Mouse (Mus musculus) lung, embryonic 15.5 days (tissue): ENCODE measurements around the gene Arhgap23. TPM values are rescaled to one million over a fixed set of nuclear protein-coding genes. Genes with fewer than 3 reads are reported as not detected.

ENCODE experiments used
- ATAC-seq: fragments of 200-750 bp; cut with Nextera tagmentation; 2 replicates; pipeline ENCODE4 v1.8.0; 2017; ENCODE audit warnings: moderate number of reproducible peaks, borderline replicate concordance; ENCODE audit not compliant: low FRiP score, low TSS enrichment; ENCODE audit errors: extremely low read depth
- H3K27ac ChIP-seq: fragments of 300-500 bp; sonication (generic); 2 replicates; pipeline ENCODE4 v1.5.1; 2015; ENCODE audit warnings: moderate library complexity, mild to moderate bottlenecking, inconsistent platforms
- H3K27me3 ChIP-seq: fragments of 300-500 bp; sonication (generic); 2 replicates; pipeline ENCODE4 v1.6.1; 2015; ENCODE audit warnings: inconsistent platforms
- H3K36me3 ChIP-seq: fragments of 300-500 bp; sonication (generic); 2 replicates; pipeline ENCODE4 v1.6.1; 2015; ENCODE audit warnings: inconsistent platforms
- H3K4me1 ChIP-seq: fragments of 300-500 bp; sonication (generic); 2 replicates; pipeline ENCODE4 v1.6.1; 2015; ENCODE audit warnings: inconsistent platforms
- H3K4me2 ChIP-seq: fragments of 300-500 bp; sonication (generic); 2 replicates; pipeline ENCODE4 v1.6.1; 2015; ENCODE audit warnings: inconsistent platforms, mild to moderate bottlenecking, moderate library complexity
- H3K4me3 ChIP-seq: fragments of 300-500 bp; sonication (generic); 2 replicates; pipeline ENCODE4 v1.5.1; 2015; ENCODE audit warnings: mild to moderate bottlenecking, inconsistent platforms
- H3K9ac ChIP-seq: fragments of 300-500 bp; sonication (generic); 2 replicates; pipeline ENCODE4 v1.6.1; 2015; ENCODE audit warnings: inconsistent platforms
- H3K9me3 ChIP-seq: fragments of 300-500 bp; sonication (generic); 2 replicates; pipeline ENCODE4 v1.6.1; 2016; ENCODE audit warnings: inconsistent platforms
- WGBS: fragments of 180-500 bp; shearing (Covaris S2); methylation state at CpG from one replicate; pipeline ENCODE4 v1.1.7; 2015; 5-methylcytosine and 5-hydroxymethylcytosine counted together
- polyA plus RNA-seq: library from polyadenylated mRNA; unstranded; fragments of >200 nt; fragmentation: Nextera tagmentation; extraction: Ambion mirVana; gene quantifications from 2 replicates; pipeline ENCODE4 v1.2.1, GENCODE M21; 2015

Arhgap23 gene
- polyA plus RNA-seq, 1 experiment from 2014 or later, result 7.4 TPM

GRCm38 (mm10) chr11:97394146-97394545 is 21.2 kb upstream of the Arhgap23 start:
- ATAC-seq, result no peak
- H3K9ac ChIP-seq, result no peak overlapping the region
- H3K9me3 ChIP-seq, result no peaks in the 10 kb centered on the region
- H3K4me2 ChIP-seq, result no peak overlapping the region
- no peak overlapping the region for H3K4me3 ChIP-seq
- peaks cover 38% of the 10 kb centered on the region for H3K36me3 ChIP-seq
- peaks cover 19% of the 10 kb centered on the region; the same call in 1 of the 2 replicates for H3K4me1 ChIP-seq
- 70% methylated on average over 11 of the region's 11 CpGs for WGBS
- no peak overlapping the region for H3K27ac ChIP-seq
- H3K27me3 ChIP-seq, result no peaks in the 10 kb centered on the region

GRCm38 (mm10) chr11:97398506-97398905 is 16.8 kb upstream of the Arhgap23 start:
- Histone ChIP-seq H3K9ac (no peak overlapping the region), H3K27ac (0 out of 2 replicates have a peak overlapping the region, but pooled peaks have one; percentile 10), H3K9me3 (no peaks in the 10 kb centered on the region), H3K4me2 (no peak overlapping the region), H3K4me1 (peaks cover 9% of the 10 kb centered on the region), H3K36me3 (peaks cover 10% of the 10 kb centered on the region), H3K4me3 (no peak overlapping the region), H3K27me3 (no peaks in the 10 kb centered on the region)
- 79% methylated on average over 2 of the region's 2 CpGs for WGBS
- ATAC-seq, result no peak

- Histone ChIP-seq H3K4me2 (peak overlapping the region; percentile 69), H3K9me3 (no peaks in the 10 kb centered on the region), H3K27ac (no peak overlapping the region), H3K4me1 (peaks cover 19% of the 10 kb centered on the region), H3K9ac (no peak overlapping the region), H3K4me3 (peak overlapping the region; percentile 32), H3K27me3 (no peaks in the 10 kb centered on the region; the same call in 1 of the 2 replicates), H3K36me3 (peaks cover 3% of the 10 kb centered on the region)
- WGBS, result 3% methylated on average over 23 of the region's 23 CpGs
- ATAC-seq, result peak; percentile 69
These were observed 15.2 kb upstream of the Arhgap23 start for GRCm38 (mm10) chr11:97399958-97400710.

GRCm38 (mm10) chr11:97401082-97401481 is 14.3 kb upstream of the Arhgap23 start:
- H3K4me3 ChIP-seq, result no peak overlapping the region
- no peak for ATAC-seq
- 14% methylated on average over 6 of the region's 6 CpGs for WGBS
- H3K27me3 ChIP-seq, result peaks cover 8% of the 10 kb centered on the region; the same call in 1 of the 2 replicates
- no peak overlapping the region for H3K4me2 ChIP-seq
- H3K27ac ChIP-seq, result no peak overlapping the region
- H3K9ac ChIP-seq, result no peak overlapping the region
- H3K9me3 ChIP-seq, result no peaks in the 10 kb centered on the region
- H3K4me1 ChIP-seq, result peaks cover 29% of the 10 kb centered on the region
- H3K36me3 ChIP-seq, result no peaks in the 10 kb centered on the region; the same call in 1 of the 2 replicates

GRCm38 (mm10) chr11:97401686-97402435 is 13.5 kb upstream of the Arhgap23 start:
- Histone ChIP-seq H3K27ac (no peak overlapping the region), H3K4me2 (no peak overlapping the region), H3K27me3 (peaks cover 8% of the 10 kb centered on the region; the same call in 1 of the 2 replicates), H3K4me1 (peaks cover 37% of the 10 kb centered on the region), H3K36me3 (no peaks in the 10 kb centered on the region; the same call in 1 of the 2 replicates), H3K4me3 (no peak overlapping the region), H3K9ac (no peak overlapping the region), H3K9me3 (no peaks in the 10 kb centered on the region)
- no peak for ATAC-seq
- 66% methylated on average over 3 of the region's 3 CpGs for WGBS

- Histone ChIP-seq H3K4me3 (no peak overlapping the region), H3K9me3 (no peaks in the 10 kb centered on the region), H3K27ac (no peak overlapping the region), H3K36me3 (no peaks in the 10 kb centered on the region; the same call in 1 of the 2 replicates), H3K9ac (no peak overlapping the region), H3K4me1 (peaks cover 41% of the 10 kb centered on the region), H3K4me2 (no peak overlapping the region), H3K27me3 (peaks cover 8% of the 10 kb centered on the region; the same call in 1 of the 2 replicates)
- 28% methylated on average over 2 of the region's 2 CpGs for WGBS
- no peak for ATAC-seq
These were observed 12.6 kb upstream of the Arhgap23 start for GRCm38 (mm10) chr11:97402746-97403145.

- H3K9me3 ChIP-seq, result no peaks in the 10 kb centered on the region
- H3K27me3 ChIP-seq, result peaks cover 8% of the 10 kb centered on the region; the same call in 1 of the 2 replicates
- peak overlapping the region; percentile 98 for H3K4me2 ChIP-seq
- H3K9ac ChIP-seq, result no peak overlapping the region
- H3K4me3 ChIP-seq, result no peak overlapping the region
- H3K36me3 ChIP-seq, result no peaks in the 10 kb centered on the region; the same call in 1 of the 2 replicates
- no peak for ATAC-seq
- no peak overlapping the region for H3K27ac ChIP-seq
- 30% methylated on average over 8 of the region's 8 CpGs for WGBS
- peaks cover 41% of the 10 kb centered on the region for H3K4me1 ChIP-seq
These were observed 11.6 kb upstream of the Arhgap23 start for GRCm38 (mm10) chr11:97403614-97404183.

- H3K36me3 ChIP-seq, result no peaks in the 10 kb centered on the region; the same call in 1 of the 2 replicates
- no peak overlapping the region for H3K27ac ChIP-seq
- no peaks in the 10 kb centered on the region for H3K9me3 ChIP-seq
- peak overlapping the region; percentile 98 for H3K4me2 ChIP-seq
- H3K4me3 ChIP-seq, result peak overlapping the region; percentile 51
- H3K27me3 ChIP-seq, result peaks cover 8% of the 10 kb centered on the region; the same call in 1 of the 2 replicates
- H3K9ac ChIP-seq, result peak overlapping the region; percentile 33
- WGBS, result under 1% methylated on average over 50 of the region's 61 CpGs
- peak; percentile 50 for ATAC-seq
- peaks cover 41% of the 10 kb centered on the region for H3K4me1 ChIP-seq
These were observed 11.1 kb upstream of the Arhgap23 start for GRCm38 (mm10) chr11:97404184-97404760.

GRCm38 (mm10) chr11:97404761-97405190 is 10.6 kb upstream of the Arhgap23 start:
- Histone ChIP-seq H3K4me2 (peak overlapping the region; percentile 98), H3K9me3 (no peaks in the 10 kb centered on the region), H3K9ac (peak overlapping the region; percentile 33), H3K4me3 (peak overlapping the region; percentile 51), H3K36me3 (no peaks in the 10 kb centered on the region), H3K4me1 (peaks cover 41% of the 10 kb centered on the region), H3K27me3 (peaks cover 8% of the 10 kb centered on the region; the same call in 1 of the 2 replicates), H3K27ac (no peak overlapping the region)
- 3% methylated on average over 11 of the region's 11 CpGs for WGBS
- ATAC-seq, result peak; percentile 24

- 52% methylated on average over 10 of the region's 10 CpGs for WGBS
These were observed 9.0 kb upstream of the Arhgap23 start for GRCm38 (mm10) chr11:97406094-97406951.

More at GRCm38 (mm10) chr11:97406094-97406951, 9.0 kb upstream of the Arhgap23 start:
- no peak overlapping the region for H3K4me3 ChIP-seq
- no peaks in the 10 kb centered on the region for H3K9me3 ChIP-seq
- no peaks in the 10 kb centered on the region for H3K36me3 ChIP-seq
- peaks cover 32% of the 10 kb centered on the region for H3K4me1 ChIP-seq
- H3K9ac ChIP-seq, result no peak overlapping the region
- peak overlapping the region; percentile 34; the same call in 1 of the 2 replicates for H3K27ac ChIP-seq
- no peak overlapping the region for H3K4me2 ChIP-seq
- H3K27me3 ChIP-seq, result peaks cover 8% of the 10 kb centered on the region; the same call in 1 of the 2 replicates
- ATAC-seq, result no peak
